Mouse (Mus musculus) embryonic facial prominence, embryonic 13.5 days (tissue): ENCODE results near the gene Palld. TPM values are rescaled to one million over a fixed set of nuclear protein-coding genes. Genes with fewer than 3 reads are reported as not detected.

Experiments used
- ATAC-seq: fragments of 200-750 bp; cut with Nextera tagmentation; 2 replicates; pipeline ENCODE4 v1.8.0; 2017; ENCODE audit warnings: low read depth; ENCODE audit not compliant: insufficient number of reproducible peaks, insufficient read depth, low FRiP score, low TSS enrichment
- H3K27ac ChIP-seq: fragments of 300-500 bp; sonication (generic); 2 replicates; pipeline ENCODE4 v1.5.1; 2015; ENCODE audit warnings: moderate library complexity, mild to moderate bottlenecking, inconsistent platforms
- H3K27me3 ChIP-seq: fragments of 300-500 bp; sonication (generic); 2 replicates; pipeline ENCODE4 v1.6.1; 2015; ENCODE audit warnings: mild to moderate bottlenecking, inconsistent platforms
- H3K36me3 ChIP-seq: fragments of 300-500 bp; sonication (generic); 2 replicates; pipeline ENCODE4 v1.6.1; 2015; ENCODE audit warnings: mild to moderate bottlenecking, inconsistent platforms
- H3K4me1 ChIP-seq: fragments of 300-500 bp; sonication (generic); 2 replicates; pipeline ENCODE4 v1.6.1; 2015; ENCODE audit warnings: inconsistent platforms
- H3K4me2 ChIP-seq: fragments of 300-500 bp; sonication (generic); 2 replicates; pipeline ENCODE4 v1.6.1; 2015; ENCODE audit warnings: moderate library complexity, mild to moderate bottlenecking, inconsistent platforms
- H3K4me3 ChIP-seq: fragments of 300-500 bp; sonication (generic); 2 replicates; pipeline ENCODE4 v1.5.1; 2015; ENCODE audit warnings: mild to moderate bottlenecking, inconsistent platforms
- H3K9ac ChIP-seq: fragments of 300-500 bp; sonication (generic); 2 replicates; pipeline ENCODE4 v1.6.1; 2015; ENCODE audit warnings: mild to moderate bottlenecking, inconsistent platforms
- H3K9me3 ChIP-seq: fragments of 300-500 bp; sonication (generic); 2 replicates; pipeline ENCODE4 v1.6.1; 2016; ENCODE audit warnings: inconsistent platforms
- WGBS: fragments of 180-500 bp; shearing (Covaris S2); methylation state at CpG from one replicate; pipeline ENCODE4 v1.1.7; 2015; ENCODE audit warnings: mixed read lengths; 5-methylcytosine and 5-hydroxymethylcytosine counted together
- polyA plus RNA-seq: library from polyadenylated mRNA; unstranded; fragments of >200 nt; fragmentation: Nextera tagmentation; extraction: Ambion mirVana; gene quantifications from 2 replicates; pipeline ENCODE4 v1.2.1, GENCODE M21; 2015

The Palld gene
- polyA plus RNA-seq, 1 experiment from 2014 or later = 146 TPM

DNA sequence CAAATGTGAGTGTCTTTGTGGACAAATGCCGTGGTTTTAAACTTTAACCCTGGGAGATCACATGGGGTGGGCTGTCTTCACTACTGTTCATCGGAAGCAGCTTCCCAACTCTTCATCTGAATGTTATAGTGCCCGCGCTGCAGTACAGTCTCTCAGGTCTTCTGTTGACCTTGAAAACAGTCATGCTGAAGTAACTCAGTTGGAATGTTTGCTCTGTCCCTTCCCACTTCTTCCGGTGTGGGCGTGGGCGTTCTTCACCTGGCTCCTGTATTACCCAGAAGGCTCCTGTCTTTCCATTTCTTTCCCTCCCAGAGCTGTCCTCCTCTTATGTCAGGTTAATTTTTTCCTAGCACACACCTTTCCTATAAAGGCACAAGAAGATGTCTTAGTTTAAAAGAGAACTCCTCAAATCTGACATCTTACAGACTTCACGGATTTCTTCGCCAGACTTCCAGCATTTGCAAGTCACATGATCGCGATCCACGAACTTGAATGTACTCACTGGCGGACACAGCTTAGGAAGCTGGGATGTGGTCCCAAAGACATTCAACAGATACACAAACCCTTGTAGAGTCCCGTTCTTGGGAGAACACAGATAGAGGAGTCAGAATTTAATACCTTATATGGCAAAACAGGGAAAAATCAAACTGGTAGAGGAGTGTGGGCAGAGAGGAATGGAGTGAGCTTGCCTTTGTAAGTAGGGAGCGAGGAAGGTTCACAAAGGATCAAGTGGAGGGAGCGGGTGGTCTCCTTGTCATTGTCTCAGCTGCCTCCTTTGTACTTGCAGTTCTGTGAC lies 189.1 kb downstream of the Palld start:
- Histone ChIP-seq H3K36me3 (peaks cover 79% of the 10 kb centered on the region), H3K27me3 (no peaks in the 10 kb centered on the region), H3K9me3 (no peaks in the 10 kb centered on the region), H3K4me1 (peaks cover 14% of the 10 kb centered on the region), H3K4me2 (no peak overlapping the region), H3K27ac (no peak overlapping the region), H3K9ac (no peak overlapping the region), H3K4me3 (no peak overlapping the region)
- ATAC-seq = no peak
- WGBS = 89% methylated on average over 16 of the region's 16 CpGs

GRCm38 (mm10) chr8:61712426-61712825 lies 190.1 kb downstream of the Palld start:
- Histone ChIP-seq H3K27ac (no peak overlapping the region), H3K36me3 (peaks cover 79% of the 10 kb centered on the region), H3K27me3 (no peaks in the 10 kb centered on the region), H3K9me3 (no peaks in the 10 kb centered on the region), H3K9ac (no peak overlapping the region), H3K4me1 (peaks cover 14% of the 10 kb centered on the region), H3K4me3 (no peak overlapping the region), H3K4me2 (no peak overlapping the region)
- WGBS = 78% methylated on average over 2 of the region's 2 CpGs
- ATAC-seq = no peak

- Histone ChIP-seq H3K9ac (no peak overlapping the region), H3K4me1 (peaks cover 11% of the 10 kb centered on the region), H3K27ac (no peak overlapping the region), H3K27me3 (no peaks in the 10 kb centered on the region), H3K9me3 (no peaks in the 10 kb centered on the region), H3K36me3 (peaks cover 71% of the 10 kb centered on the region), H3K4me2 (no peak overlapping the region), H3K4me3 (no peak overlapping the region)
- no peak for ATAC-seq
- 36% methylated on average over 8 of the region's 8 CpGs for WGBS
Measured at GRCm38 (mm10) chr8:61708586-61709305, 193.7 kb downstream of the Palld start.

GRCm38 (mm10) chr8:61705491-61705890 lies 197.0 kb downstream of the Palld start:
- H3K27me3 ChIP-seq = no peaks in the 10 kb centered on the region
- no peak overlapping the region for H3K27ac ChIP-seq
- H3K9me3 ChIP-seq = no peaks in the 10 kb centered on the region
- H3K4me2 ChIP-seq = no peak overlapping the region
- peaks cover 29% of the 10 kb centered on the region for H3K4me1 ChIP-seq
- ATAC-seq = no peak
- peaks cover 79% of the 10 kb centered on the region for H3K36me3 ChIP-seq
- WGBS = 82% methylated on average over 3 of the region's 3 CpGs
- H3K9ac ChIP-seq = no peak overlapping the region
- H3K4me3 ChIP-seq = no peak overlapping the region

DNA sequence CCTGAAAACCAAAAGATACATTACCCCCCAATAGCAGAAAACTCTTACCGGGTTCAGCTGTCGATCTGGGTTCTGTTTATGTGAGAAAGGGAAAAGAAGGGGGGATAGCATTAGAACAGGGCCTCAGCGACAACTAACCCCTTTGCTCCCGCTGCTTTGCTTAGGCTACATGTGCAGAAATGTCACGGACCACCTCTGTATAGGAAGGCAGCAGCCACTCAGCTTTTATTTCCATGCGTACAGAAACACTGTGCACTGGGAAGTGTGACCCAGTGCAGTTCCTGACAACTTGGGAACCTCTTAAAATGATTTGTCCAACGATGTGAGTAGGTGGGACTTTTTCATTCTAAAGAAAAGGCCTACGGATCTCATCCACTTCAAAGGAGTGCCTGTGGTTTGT lies 200.4 kb downstream of the Palld start:
- H3K9me3 ChIP-seq = no peaks in the 10 kb centered on the region
- H3K4me3 ChIP-seq = no peak overlapping the region
- H3K36me3 ChIP-seq = peaks cover 64% of the 10 kb centered on the region
- no peaks in the 10 kb centered on the region for H3K27me3 ChIP-seq
- 63% methylated on average over 8 of the region's 8 CpGs for WGBS
- no peak for ATAC-seq
- H3K4me1 ChIP-seq = peaks cover 25% of the 10 kb centered on the region
- H3K27ac ChIP-seq = 0 out of 2 replicates have a peak overlapping the region, but pooled peaks have one; percentile 11
- no peak overlapping the region for H3K4me2 ChIP-seq
- no peak overlapping the region for H3K9ac ChIP-seq

GRCm38 (mm10) chr8:61700932-61701681 lies 201.4 kb downstream of the Palld start:
- H3K27ac ChIP-seq = 0 out of 2 replicates have a peak overlapping the region, but pooled peaks have one; percentile 11
- no peak for ATAC-seq
- peaks cover 30% of the 10 kb centered on the region for H3K4me1 ChIP-seq
- no peak overlapping the region for H3K9ac ChIP-seq
- H3K27me3 ChIP-seq = no peaks in the 10 kb centered on the region
- peaks cover 53% of the 10 kb centered on the region for H3K36me3 ChIP-seq
- WGBS = 55% methylated on average over 9 of the region's 9 CpGs
- H3K4me3 ChIP-seq = no peak overlapping the region
- H3K4me2 ChIP-seq = no peak overlapping the region
- H3K9me3 ChIP-seq = no peaks in the 10 kb centered on the region

GRCm38 (mm10) chr8:61700298-61700697 lies 202.2 kb downstream of the Palld start:
- Histone ChIP-seq H3K27ac (no peak overlapping the region), H3K27me3 (no peaks in the 10 kb centered on the region), H3K4me3 (no peak overlapping the region), H3K36me3 (peaks cover 45% of the 10 kb centered on the region), H3K9ac (no peak overlapping the region), H3K4me2 (no peak overlapping the region), H3K4me1 (peaks cover 38% of the 10 kb centered on the region), H3K9me3 (no peaks in the 10 kb centered on the region)
- 88% methylated on average over 1 of the region's 1 CpGs for WGBS
- ATAC-seq = no peak

- Histone ChIP-seq H3K27me3 (no peaks in the 10 kb centered on the region), H3K4me3 (no peak overlapping the region), H3K36me3 (peaks cover 45% of the 10 kb centered on the region), H3K27ac (no peak overlapping the region), H3K9ac (no peak overlapping the region), H3K9me3 (no peaks in the 10 kb centered on the region), H3K4me2 (no peak overlapping the region), H3K4me1 (peaks cover 40% of the 10 kb centered on the region)
- WGBS = 82% methylated on average over 2 of the region's 2 CpGs
- ATAC-seq = no peak
Measured at GRCm38 (mm10) chr8:61698959-61699358, 203.5 kb downstream of the Palld start.

GRCm38 (mm10) chr8:61697728-61698385 lies 204.6 kb downstream of the Palld start:
- H3K9me3 ChIP-seq = no peaks in the 10 kb centered on the region
- 0 out of 2 replicates have a peak, but pooled peaks have one; percentile 54 for ATAC-seq
- H3K36me3 ChIP-seq = peaks cover 38% of the 10 kb centered on the region
- H3K27me3 ChIP-seq = no peaks in the 10 kb centered on the region
- WGBS = 57% methylated on average over 7 of the region's 7 CpGs
- H3K4me1 ChIP-seq = peaks cover 31% of the 10 kb centered on the region
- H3K4me2 ChIP-seq = no peak overlapping the region
- H3K9ac ChIP-seq = no peak overlapping the region
- H3K4me3 ChIP-seq = no peak overlapping the region
- H3K27ac ChIP-seq = peak overlapping the region; percentile 60

GRCm38 (mm10) chr8:61696846-61697455 lies 205.5 kb downstream of the Palld start:
- Histone ChIP-seq H3K4me3 (no peak overlapping the region), H3K9ac (no peak overlapping the region), H3K9me3 (no peaks in the 10 kb centered on the region), H3K36me3 (peaks cover 37% of the 10 kb centered on the region), H3K4me2 (no peak overlapping the region), H3K27me3 (no peaks in the 10 kb centered on the region), H3K27ac (no peak overlapping the region; the same call in 1 of the 2 replicates), H3K4me1 (peaks cover 27% of the 10 kb centered on the region)
- 80% methylated on average over 2 of the region's 2 CpGs for WGBS
- ATAC-seq = no peak

GRCm38 (mm10) chr8:61695416-61695815 lies 207.1 kb downstream of the Palld start:
- peak overlapping the region; percentile 39; the same call in 1 of the 2 replicates for H3K27ac ChIP-seq
- 13% methylated on average over 1 of the region's 1 CpGs for WGBS

More at GRCm38 (mm10) chr8:61695416-61695815, 207.1 kb downstream of the Palld start:
- no peak overlapping the region for H3K4me2 ChIP-seq
- H3K27me3 ChIP-seq = no peaks in the 10 kb centered on the region
- no peak overlapping the region for H3K9ac ChIP-seq
- peak; percentile 53 for ATAC-seq
- H3K4me1 ChIP-seq = peaks cover 21% of the 10 kb centered on the region
- H3K36me3 ChIP-seq = peaks cover 21% of the 10 kb centered on the region
- no peaks in the 10 kb centered on the region for H3K9me3 ChIP-seq
- H3K4me3 ChIP-seq = no peak overlapping the region
